Mouse (Mus musculus) embryo, embryonic 10.5 days (tissue): Measurements from ENCODE around the gene 1700029H14Rik.

Experiments used
- DNase-seq: peaks from one replicate; pipeline ENCODE4 v3.0.0-alpha.2; 2015; ENCODE audit warnings: low spot score

Gene 1700029H14Rik

GRCm38 (mm10) chr8:13562118-13562517 is at the start of gene 1700029H14Rik:
TSS of gene 1700029H14Rik (minus strand) at chr8:13562461.
- DNase-seq = no peak

- DNase-seq = no peak
These were observed 49.4 kb upstream of the 1700029H14Rik start for GRCm38 (mm10) chr8:13611702-13612101.

GRCm38 (mm10) chr8:13609971-13610370 is 47.7 kb upstream of the 1700029H14Rik start:
- no peak for DNase-seq

GRCm38 (mm10) chr8:13608946-13609345 is 46.7 kb upstream of the 1700029H14Rik start:
- no peak for DNase-seq

GRCm38 (mm10) chr8:13605920-13606480 is 43.7 kb upstream of the 1700029H14Rik start:
- DNase-seq = no peak

GRCm38 (mm10) chr8:13602621-13603020 is 40.4 kb upstream of the 1700029H14Rik start:
- peak; percentile 76 for DNase-seq

- no peak for DNase-seq
These were observed 38.9 kb upstream of the 1700029H14Rik start for GRCm38 (mm10) chr8:13601166-13601565.

- no peak for DNase-seq
These were observed 38.5 kb upstream of the 1700029H14Rik start for GRCm38 (mm10) chr8:13600716-13601115.

GRCm38 (mm10) chr8:13600204-13600603 is 37.9 kb upstream of the 1700029H14Rik start:
- DNase-seq = peak; percentile 11

GRCm38 (mm10) chr8:13597777-13598176 is 35.5 kb upstream of the 1700029H14Rik start:
- DNase-seq = no peak

- no peak for DNase-seq
These were observed 33.6 kb upstream of the 1700029H14Rik start for GRCm38 (mm10) chr8:13595861-13596260.

- DNase-seq = no peak
These were observed 32.6 kb upstream of the 1700029H14Rik start for GRCm38 (mm10) chr8:13594884-13595323.

- no peak for DNase-seq
These were observed 31.1 kb upstream of the 1700029H14Rik start for GRCm38 (mm10) chr8:13593340-13593739.

GRCm38 (mm10) chr8:13591246-13591645 is 29.0 kb upstream of the 1700029H14Rik start:
- DNase-seq = no peak

GRCm38 (mm10) chr8:13589071-13589470 is 26.8 kb upstream of the 1700029H14Rik start:
- no peak for DNase-seq

- no peak for DNase-seq
These were observed 22.4 kb upstream of the 1700029H14Rik start for GRCm38 (mm10) chr8:13584652-13585051.

- no peak for DNase-seq
These were observed 15.6 kb upstream of the 1700029H14Rik start for GRCm38 (mm10) chr8:13577869-13578268.

GRCm38 (mm10) chr8:13571999-13572398 is 9.7 kb upstream of the 1700029H14Rik start:
- no peak for DNase-seq

- DNase-seq = no peak
These were observed 4.7 kb downstream of the 1700029H14Rik start for GRCm38 (mm10) chr8:13557526-13557925.

GRCm38 (mm10) chr8:13551574-13551830 is 10.8 kb downstream of the 1700029H14Rik start:
- no peak for DNase-seq

GRCm38 (mm10) chr8:13550718-13551573 is 11.3 kb downstream of the 1700029H14Rik start:
- DNase-seq = peak; percentile 92

GRCm38 (mm10) chr8:13548831-13549230 is 13.4 kb downstream of the 1700029H14Rik start:
- DNase-seq = no peak

GRCm38 (mm10) chr8:13548235-13548634 is 14.0 kb downstream of the 1700029H14Rik start:
- peak; percentile 22 for DNase-seq

- no peak for DNase-seq
These were observed 15.8 kb downstream of the 1700029H14Rik start for GRCm38 (mm10) chr8:13546421-13546820.
